In genomic region chr4:125105354-125105753, GRCm38 (mm10) we compare ENCODE assay signal across 18 mouse cellular contexts. TPM values are rescaled to one million over a fixed set of nuclear protein-coding genes. Genes with fewer than 3 reads are reported as not detected.
"Had no signal": no experiment of that assay in that cellular context is flagged by ENCODE, and none has a peak within 500 bp of the region (broad histone marks: within the 10 kb centered on the region; RNA-seq: fewer than 3 reads in every experiment).

No protein-coding gene starts in this region.

- H3K27me3 ChIP-seq: liver, embryonic 13.5 days had no signal

- H3K27ac ChIP-seq: kidney, postnatal 0 days; left cerebral cortex, adult 2 months; liver, embryonic 13.5 days had no signal

- H3K4me3 ChIP-seq: left cerebral cortex, adult 2 months; liver, embryonic 13.5 days had no signal

- H3K4me2 ChIP-seq: liver, embryonic 13.5 days; midbrain, embryonic 11.5 days had no signal

- H3K9me3 ChIP-seq: liver, embryonic 13.5 days had no signal

- DNase-seq: kidney, postnatal 36 days; layer of hippocampus, postnatal 36 days; liver, embryonic 13.5 days; lung, adult 2 months; lung, postnatal 14 days; lung, postnatal 4 days; midbrain, embryonic 14.5 days; thymus, adult 2 months; thymus, postnatal 14 days had no signal

- H3K9ac ChIP-seq: liver, embryonic 13.5 days had no signal

- H3K4me1 ChIP-seq: liver, embryonic 13.5 days had no signal

RNA-seq across cellular contexts. Expression of gene Dnali1, which starts 39.9 kb away (rescaled TPM):
- total RNA-seq: megakaryocyte-erythroid progenitor cell, adult 5-6 weeks had no signal
- polyA plus RNA-seq: kidney, embryonic 14.5 days; liver, embryonic 13.5 days; liver, embryonic 16.5 days; neural tube, embryonic 11.5 days; small intestine, adult 2 months; spleen, adult 2 months had no signal
